Mouse (Mus musculus): ENCODE measurements around the gene Trub2. TPM values are rescaled to one million over a fixed set of nuclear protein-coding genes. Genes with fewer than 3 reads are reported as not detected.
"Not testable (repeated sequence)": the region's sequence is repeated elsewhere in the genome, so short reads cannot be mapped to it uniquely, and the experiment has no call there.

Trub2 gene
- polyA plus RNA-seq, 1 experiment from 2014 or later, result 32.8 TPM

- Histone ChIP-seq H3K4me2 (ENCODE audit: low read length) (peak within 1 kb of the TSS; percentile 76), H3K4me3 (ENCODE audit: low read depth, low read length) (peak within 1 kb of the TSS; percentile 81), H3K9me3 (replicated peaks; ENCODE audit: control insufficient read depth, low read length, poor library complexity, severe bottlenecking) (no peaks in the 10 kb centered on the region), H3K27ac (ENCODE audit: low read length) (peak within 1 kb of the TSS; percentile 76), H3K27me3 (ENCODE audit: control insufficient read depth, insufficient read depth, low read depth, low read length) (no peaks in the 10 kb centered on the region), H3K36me3 (ENCODE audit: control insufficient read depth, insufficient read depth, low read length) (peaks cover 37% of the 10 kb centered on the region), H3K4me1 (ENCODE audit: control insufficient read depth, insufficient read depth, low read length) (peaks cover 17% of the 10 kb centered on the region), H3K9ac (ENCODE audit: low read depth, low read length) (peak within 1 kb of the TSS; percentile 80)
- 2% methylated on average over 31 of the region's 31 CpGs for WGBS
- ATAC-seq, result peak; percentile 93
Observed at GRCm38 (mm10) chr2:29787104-29787917, 991 bp downstream of the Trub2 start, which contains the start of gene Coq4. Gene Coq4 (plus strand): TSS chr2:29787493.

- Histone ChIP-seq H3K36me3 (ENCODE audit: control insufficient read depth, insufficient read depth, low read length) (peaks cover 42% of the 10 kb centered on the region), H3K27me3 (ENCODE audit: control insufficient read depth, insufficient read depth, low read depth, low read length) (no peaks in the 10 kb centered on the region), H3K4me1 (ENCODE audit: control insufficient read depth, insufficient read depth, low read length) (peaks cover 17% of the 10 kb centered on the region), H3K4me3 (ENCODE audit: low read depth, low read length) (no peak overlapping the region), H3K9me3 (replicated peaks; ENCODE audit: control insufficient read depth, low read length, poor library complexity, severe bottlenecking) (no peaks in the 10 kb centered on the region), H3K4me2 (ENCODE audit: low read length) (no peak overlapping the region), H3K27ac (ENCODE audit: low read length) (no peak overlapping the region), H3K9ac (ENCODE audit: low read depth, low read length) (no peak overlapping the region)
- WGBS, result 78% methylated on average over 4 of the region's 4 CpGs
- ATAC-seq, result no peak
Observed at GRCm38 (mm10) chr2:29784290-29784689, 4.0 kb downstream of the Trub2 start.

GRCm38 (mm10) chr2:29781256-29781655 lies 7.0 kb downstream of the Trub2 start:
- H3K9me3 ChIP-seq (replicated peaks; ENCODE audit: control insufficient read depth, low read length, poor library complexity, severe bottlenecking); H3K9ac ChIP-seq (ENCODE audit: low read depth, low read length); ATAC-seq; H3K27me3 ChIP-seq (ENCODE audit: control insufficient read depth, insufficient read depth, low read depth, low read length); H3K4me1 ChIP-seq (ENCODE audit: control insufficient read depth, insufficient read depth, low read length); H3K27ac ChIP-seq (ENCODE audit: low read length); H3K4me3 ChIP-seq (ENCODE audit: low read depth, low read length); H3K4me2 ChIP-seq (ENCODE audit: low read length): not testable (repeated sequence)
- H3K36me3 ChIP-seq (ENCODE audit: control insufficient read depth, insufficient read depth, low read length), result peaks cover 59% of the 10 kb centered on the region
- WGBS, result 96% methylated on average over 2 of the region's 2 CpGs

- WGBS, result 92% methylated on average over 4 of the region's 4 CpGs
- no peaks in the 10 kb centered on the region for H3K27me3 ChIP-seq (ENCODE audit: control insufficient read depth, insufficient read depth, low read depth, low read length)
- ATAC-seq, result no peak
- no peak overlapping the region for H3K27ac ChIP-seq (ENCODE audit: low read length)
- no peaks in the 10 kb centered on the region for H3K4me1 ChIP-seq (ENCODE audit: control insufficient read depth, insufficient read depth, low read length)
- H3K9ac ChIP-seq (ENCODE audit: low read depth, low read length), result no peak overlapping the region
- peaks cover 4% of the 10 kb centered on the region; the same call in 1 of the 2 replicates for H3K9me3 ChIP-seq (replicated peaks; ENCODE audit: control insufficient read depth, low read length, poor library complexity, severe bottlenecking)
- H3K4me2 ChIP-seq (ENCODE audit: low read length), result no peak overlapping the region
- H3K4me3 ChIP-seq (ENCODE audit: low read depth, low read length), result no peak overlapping the region
- H3K36me3 ChIP-seq (ENCODE audit: control insufficient read depth, insufficient read depth, low read length), result peaks cover 18% of the 10 kb centered on the region
Observed at GRCm38 (mm10) chr2:29773323-29773722, 15.0 kb downstream of the Trub2 start.

GRCm38 (mm10) chr2:29771611-29772461 lies 16.5 kb downstream of the Trub2 start:
- Histone ChIP-seq H3K9me3 (replicated peaks; ENCODE audit: control insufficient read depth, low read length, poor library complexity, severe bottlenecking) (peaks cover 4% of the 10 kb centered on the region; the same call in 1 of the 2 replicates), H3K4me3 (ENCODE audit: low read depth, low read length) (no peak overlapping the region), H3K36me3 (ENCODE audit: control insufficient read depth, insufficient read depth, low read length) (0 out of 2 replicates have a peak, but pooled peaks cover 7% of the 10 kb centered on the region), H3K9ac (ENCODE audit: low read depth, low read length) (no peak overlapping the region), H3K27me3 (ENCODE audit: control insufficient read depth, insufficient read depth, low read depth, low read length) (no peaks in the 10 kb centered on the region), H3K4me2 (ENCODE audit: low read length) (no peak overlapping the region), H3K4me1 (ENCODE audit: control insufficient read depth, insufficient read depth, low read length) (no peaks in the 10 kb centered on the region), H3K27ac (ENCODE audit: low read length) (no peak overlapping the region)
- WGBS, result 88% methylated on average over 8 of the region's 8 CpGs
- no peak for ATAC-seq

- no peak overlapping the region for H3K27ac ChIP-seq (ENCODE audit: low read length)
- H3K9me3 ChIP-seq (replicated peaks; ENCODE audit: control insufficient read depth, low read length, poor library complexity, severe bottlenecking), result peaks cover 4% of the 10 kb centered on the region; the same call in 1 of the 2 replicates
- 0 out of 2 replicates have a peak, but pooled peaks cover 3% of the 10 kb centered on the region for H3K36me3 ChIP-seq (ENCODE audit: control insufficient read depth, insufficient read depth, low read length)
- no peak for ATAC-seq
- H3K27me3 ChIP-seq (ENCODE audit: control insufficient read depth, insufficient read depth, low read depth, low read length), result no peaks in the 10 kb centered on the region
- H3K4me3 ChIP-seq (ENCODE audit: low read depth, low read length), result no peak overlapping the region
- no peak overlapping the region for H3K9ac ChIP-seq (ENCODE audit: low read depth, low read length)
- no peaks in the 10 kb centered on the region for H3K4me1 ChIP-seq (ENCODE audit: control insufficient read depth, insufficient read depth, low read length)
- H3K4me2 ChIP-seq (ENCODE audit: low read length), result no peak overlapping the region
Observed at GRCm38 (mm10) chr2:29770162-29770561, 18.1 kb downstream of the Trub2 start.

GRCm38 (mm10) chr2:29768901-29769300 lies 19.4 kb downstream of the Trub2 start:
- H3K9me3 ChIP-seq (replicated peaks; ENCODE audit: control insufficient read depth, low read length, poor library complexity, severe bottlenecking), result peaks cover 4% of the 10 kb centered on the region; the same call in 1 of the 2 replicates
- H3K4me2 ChIP-seq (ENCODE audit: low read length), result no peak overlapping the region
- WGBS, result 70% methylated on average over 9 of the region's 9 CpGs
- no peaks in the 10 kb centered on the region for H3K27me3 ChIP-seq (ENCODE audit: control insufficient read depth, insufficient read depth, low read depth, low read length)
- no peaks in the 10 kb centered on the region for H3K36me3 ChIP-seq (ENCODE audit: control insufficient read depth, insufficient read depth, low read length)
- H3K4me1 ChIP-seq (ENCODE audit: control insufficient read depth, insufficient read depth, low read length), result no peaks in the 10 kb centered on the region
- no peak overlapping the region for H3K9ac ChIP-seq (ENCODE audit: low read depth, low read length)
- H3K4me3 ChIP-seq (ENCODE audit: low read depth, low read length), result no peak overlapping the region
- no peak for ATAC-seq
- no peak overlapping the region for H3K27ac ChIP-seq (ENCODE audit: low read length)

GRCm38 (mm10) chr2:29767976-29768709 lies 20.2 kb downstream of the Trub2 start:
- H3K4me1 ChIP-seq (ENCODE audit: control insufficient read depth, insufficient read depth, low read length), result no peaks in the 10 kb centered on the region
- no peak for ATAC-seq
- H3K4me2 ChIP-seq (ENCODE audit: low read length), result no peak overlapping the region
- H3K36me3 ChIP-seq (ENCODE audit: control insufficient read depth, insufficient read depth, low read length), result no peaks in the 10 kb centered on the region
- no peak overlapping the region for H3K9ac ChIP-seq (ENCODE audit: low read depth, low read length)
- 74% methylated on average over 11 of the region's 11 CpGs for WGBS
- peaks cover 1% of the 10 kb centered on the region; the same call in 1 of the 2 replicates for H3K9me3 ChIP-seq (replicated peaks; ENCODE audit: control insufficient read depth, low read length, poor library complexity, severe bottlenecking)
- H3K27me3 ChIP-seq (ENCODE audit: control insufficient read depth, insufficient read depth, low read depth, low read length), result no peaks in the 10 kb centered on the region
- H3K27ac ChIP-seq (ENCODE audit: low read length), result no peak overlapping the region
- H3K4me3 ChIP-seq (ENCODE audit: low read depth, low read length), result no peak overlapping the region
